Mouse (Mus musculus): ENCODE measurements at regions not wholly inside any gene's neighbourhood (a gene's known extent, or its start where the extent isn't known, plus 50 kb on each side); places are given as distances from the start of the nearest gene placed in this dataset.

GRCm38 (mm10) chr1:159989561-159989960 is 54.6 kb upstream of the 4930523C07Rik start:
- in situ Hi-C loops (cut with MboI; ENCODE audit: unreplicated experiment in 2 of 2), result no loop called here

DNA sequence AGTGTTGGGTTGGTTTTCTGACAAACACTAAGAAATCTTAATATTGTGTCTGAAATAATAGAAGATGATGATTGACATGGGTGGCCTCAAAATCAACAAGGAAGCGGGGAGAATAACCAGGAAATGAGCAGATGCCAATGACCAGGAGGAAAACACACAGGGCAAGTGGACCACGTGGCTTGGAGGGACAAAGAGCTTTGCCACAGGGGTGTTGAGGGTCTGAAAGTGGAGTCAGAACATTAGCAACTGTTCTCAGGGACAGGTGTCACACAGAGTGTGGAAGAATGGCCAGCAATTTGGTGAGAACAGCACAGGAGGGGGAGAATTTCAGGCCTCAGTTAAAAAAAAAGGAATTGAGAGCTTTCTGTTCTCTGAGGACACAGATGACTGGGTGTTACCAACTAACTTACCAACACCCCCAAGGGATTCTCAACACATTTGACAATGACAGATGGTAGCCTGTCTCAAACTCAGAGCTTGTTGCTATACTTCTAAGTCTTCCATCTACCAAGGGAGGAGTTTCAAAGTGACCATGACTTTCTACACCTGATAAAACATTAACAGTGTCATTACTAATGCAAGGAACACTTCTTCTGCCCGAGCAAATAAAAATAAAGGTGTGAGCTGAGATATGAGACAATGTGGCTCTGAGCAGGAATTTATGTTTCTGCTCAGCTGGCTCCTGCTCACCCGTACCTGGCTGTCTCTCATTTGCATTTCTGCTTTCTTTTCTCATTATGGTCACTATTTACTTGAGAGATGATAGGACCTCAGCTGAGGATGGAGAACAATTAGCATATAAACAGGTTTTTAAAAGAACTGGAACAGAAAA is 52.2 kb upstream of the 4930523C07Rik start:
- in situ Hi-C loops (cut with MboI; ENCODE audit: unreplicated experiment in 2 of 2), result loop anchor here (10.0 kb wide), 1 partner anchor 53 kb away; the partner anchor contains the start of gene 4930523C07Rik (in 2 of the 2)

Measured in v-Abl transformed pro-B cells (cell line).